Mouse (Mus musculus) heart, adult 9 months (tissue): ENCODE data around the gene Atic.
A peak's percentile ranks its signal among the peaks of the same experiment; 100 is the strongest.

Source experiments
- DNase-seq, 2 experiments: peaks; one replicate each; pipeline ENCODE4 v3.0.0; 2022; ENCODE audit warnings: low spot score in 2 of 2

Atic gene

GRCm38 (mm10) chr1:71556688-71557612 is at the start of gene Atic:
Gene Atic, plus strand, starts transcription at chr1:71557150.
- DNase-seq, result peak; percentile 92 to 94

- DNase-seq, result no peak
Measured at GRCm38 (mm10) chr1:71507251-71507650, 49.7 kb upstream of the Atic start.

- no peak for DNase-seq
Measured at GRCm38 (mm10) chr1:71515041-71515440, 41.9 kb upstream of the Atic start.

GRCm38 (mm10) chr1:71528808-71529648 is 27.9 kb upstream of the Atic start:
- no peak for DNase-seq

GRCm38 (mm10) chr1:71530779-71531178 is 26.2 kb upstream of the Atic start:
- DNase-seq, result no peak

GRCm38 (mm10) chr1:71531653-71532052 is 25.3 kb upstream of the Atic start:
- DNase-seq, result peak in 1 of 2 experiments; percentile 24

GRCm38 (mm10) chr1:71539641-71540040 is 17.3 kb upstream of the Atic start:
- DNase-seq, result no peak

GRCm38 (mm10) chr1:71540437-71540836 is 16.5 kb upstream of the Atic start:
- peak; percentile 3 to 35 for DNase-seq

GRCm38 (mm10) chr1:71550626-71551195 is 6.2 kb upstream of the Atic start:
- no peak for DNase-seq

- no peak for DNase-seq
Measured at GRCm38 (mm10) chr1:71560626-71561025, 3.7 kb downstream of the Atic start.

- no peak for DNase-seq
Measured at GRCm38 (mm10) chr1:71564291-71564690, 7.3 kb downstream of the Atic start.

- DNase-seq, result no peak
Measured at GRCm38 (mm10) chr1:71567884-71568605, 11.1 kb downstream of the Atic start.

- DNase-seq, result no peak
Measured at GRCm38 (mm10) chr1:71570116-71570515, 13.2 kb downstream of the Atic start.

- DNase-seq, result no peak
Measured at GRCm38 (mm10) chr1:71575987-71576386, 19.0 kb downstream of the Atic start.

- no peak for DNase-seq
Measured at GRCm38 (mm10) chr1:71576837-71577236, 19.9 kb downstream of the Atic start.

- DNase-seq, result peak in 1 of 2 experiments; percentile 5
Measured at GRCm38 (mm10) chr1:71579526-71579925, 22.6 kb downstream of the Atic start.

GRCm38 (mm10) chr1:71580408-71580807 is 23.5 kb downstream of the Atic start:
- no peak for DNase-seq

GRCm38 (mm10) chr1:71583302-71583701 is 26.4 kb downstream of the Atic start:
- DNase-seq, result no peak

- no peak for DNase-seq
Measured at GRCm38 (mm10) chr1:71583900-71584299, 26.9 kb downstream of the Atic start.

GRCm38 (mm10) chr1:71586658-71587057 is 29.7 kb downstream of the Atic start:
- DNase-seq, result no peak

GRCm38 (mm10) chr1:71590038-71590437 is 33.1 kb downstream of the Atic start:
- DNase-seq, result no peak
